ENCODE assay signal across 8 mouse cellular contexts in genomic region chr5:131538311-131538915, GRCm38 (mm10).
DNase-seq lines count a peak whose midpoint lies in the region; ATAC-seq and TF ChIP-seq lines count a peak whose summit lies in the region.

No protein-coding gene starts in this region.

- no peaks in the 10 kb centered on the region for H3K4me1 ChIP-seq in intestine, embryonic 15.5 days (replicated peaks)
- peaks cover 45% of the 10 kb centered on the region for H3K4me1 ChIP-seq in midbrain, embryonic 10.5 days
- no peaks in the 10 kb centered on the region; the same call in 1 of the 2 replicates for H3K4me1 ChIP-seq in small intestine, adult 2 months (ENCODE audit: control insufficient read depth, insufficient read depth, insufficient read length, low read length)

- H3K9me3 ChIP-seq in intestine, embryonic 15.5 days: no peaks in the 10 kb centered on the region
- no peaks in the 10 kb centered on the region for H3K9me3 ChIP-seq in midbrain, embryonic 10.5 days (replicated peaks)

- DNase-seq in adrenal gland, postnatal 25 days: peak; percentile 82
- DNase-seq in embryo, embryonic 11 days: peak; percentile 90
- peak; percentile 63 to 69 for DNase-seq in gastrocnemius, postnatal 36 days
- peak; percentile 79 for DNase-seq in left cerebral cortex, postnatal 4 days
- DNase-seq in midbrain, embryonic 10.5 days (ENCODE audit: low spot score): peak; percentile 88
- no peak for DNase-seq in T-cell, adult 2 months (ENCODE audit: low spot score)

- peak; percentile 45 for TF ChIP-seq POLR2A in small intestine, adult 2 months (IDR thresholded peaks at IDR 0.05; ENCODE audit: low read depth, low read length)

- H3K9ac ChIP-seq in intestine, embryonic 15.5 days: peak overlapping the region; percentile 82

- ATAC-seq in intestine, embryonic 15.5 days: peak; percentile 91

- H3K27me3 ChIP-seq in intestine, embryonic 15.5 days (replicated peaks): no peaks in the 10 kb centered on the region
- peaks cover 63% of the 10 kb centered on the region for H3K27me3 ChIP-seq in midbrain, embryonic 10.5 days (ENCODE audit: low read depth, poor library complexity, severe bottlenecking)
- H3K27me3 ChIP-seq in small intestine, adult 2 months (ENCODE audit: control insufficient read depth, insufficient read depth, low read length): no peaks in the 10 kb centered on the region

- 0% methylated on average over 68 of the region's 68 CpGs for WGBS in intestine, embryonic 15.5 days
- WGBS in midbrain, embryonic 10.5 days: under 1% methylated on average over 68 of the region's 68 CpGs
- 2% methylated on average over 53 of the region's 68 CpGs for WGBS in small intestine, adult 2 months

- peak overlapping the region; percentile 89 for H3K27ac ChIP-seq in intestine, embryonic 15.5 days
- peak overlapping the region; percentile 100 for H3K27ac ChIP-seq in midbrain, embryonic 10.5 days (replicated peaks)
- peak overlapping the region; percentile 55 for H3K27ac ChIP-seq in small intestine, adult 2 months (ENCODE audit: insufficient read depth, low read depth, low read length)

- no peak for TF ChIP-seq CTCF in small intestine, adult 2 months (IDR thresholded peaks at IDR 0.05; ENCODE audit: extremely low read depth, insufficient read length, insufficient replicate concordance, low read depth, low read length)

- H3K4me3 ChIP-seq in intestine, embryonic 15.5 days (replicated peaks): peak overlapping the region; percentile 70
- H3K4me3 ChIP-seq in midbrain, embryonic 10.5 days: peak overlapping the region; percentile 76
- H3K4me3 ChIP-seq in small intestine, adult 2 months (ENCODE audit: low read depth, low read length): peak overlapping the region; percentile 81

- peak overlapping the region; percentile 80 for H3K4me2 ChIP-seq in intestine, embryonic 15.5 days (replicated peaks)

- intact Hi-C loops in gastrocnemius, postnatal 36 days (cut with DNase I): loop anchor here (10.0 kb wide), 2 partner anchors 536 to 576 kb away; no protein-coding TSS in a partner anchor
- intact Hi-C loops in left cerebral cortex, postnatal 4 days (cut with DNase I): loop anchor here (10.0 kb wide), 1 partner anchor 576 kb away; no protein-coding TSS in a partner anchor

- H3K36me3 ChIP-seq in intestine, embryonic 15.5 days: no peaks in the 10 kb centered on the region
- H3K36me3 ChIP-seq in midbrain, embryonic 10.5 days: peaks cover 4% of the 10 kb centered on the region; the same call in 1 of the 2 replicates
- H3K36me3 ChIP-seq in small intestine, adult 2 months (ENCODE audit: control insufficient read depth, insufficient read depth, low read length): no peaks in the 10 kb centered on the region
